Mouse (Mus musculus) gastrocnemius, postnatal 25 days (tissue): ENCODE data around the gene Spg7. TPM values are rescaled to one million over a fixed set of nuclear protein-coding genes. Genes with fewer than 3 reads are reported as not detected.
"Not testable (repeated sequence)": the region's sequence is repeated elsewhere in the genome, so short reads cannot be mapped to it uniquely, and the experiment has no call there.

Experiments used
- DNase-seq: peaks from one replicate; pipeline ENCODE4 v3.0.0; 2022
- total RNA-seq, 2 experiments: library from RNA; stranded (reverse); gene quantifications; 1 replicate in 1 of 2; 2 replicates in 1 of 2; pipeline ENCODE4 v1.2.3; 2021

Spg7 gene
- total RNA-seq, 2 experiments from 2014 or later, result 60.5 to 66.3 TPM

DNA sequence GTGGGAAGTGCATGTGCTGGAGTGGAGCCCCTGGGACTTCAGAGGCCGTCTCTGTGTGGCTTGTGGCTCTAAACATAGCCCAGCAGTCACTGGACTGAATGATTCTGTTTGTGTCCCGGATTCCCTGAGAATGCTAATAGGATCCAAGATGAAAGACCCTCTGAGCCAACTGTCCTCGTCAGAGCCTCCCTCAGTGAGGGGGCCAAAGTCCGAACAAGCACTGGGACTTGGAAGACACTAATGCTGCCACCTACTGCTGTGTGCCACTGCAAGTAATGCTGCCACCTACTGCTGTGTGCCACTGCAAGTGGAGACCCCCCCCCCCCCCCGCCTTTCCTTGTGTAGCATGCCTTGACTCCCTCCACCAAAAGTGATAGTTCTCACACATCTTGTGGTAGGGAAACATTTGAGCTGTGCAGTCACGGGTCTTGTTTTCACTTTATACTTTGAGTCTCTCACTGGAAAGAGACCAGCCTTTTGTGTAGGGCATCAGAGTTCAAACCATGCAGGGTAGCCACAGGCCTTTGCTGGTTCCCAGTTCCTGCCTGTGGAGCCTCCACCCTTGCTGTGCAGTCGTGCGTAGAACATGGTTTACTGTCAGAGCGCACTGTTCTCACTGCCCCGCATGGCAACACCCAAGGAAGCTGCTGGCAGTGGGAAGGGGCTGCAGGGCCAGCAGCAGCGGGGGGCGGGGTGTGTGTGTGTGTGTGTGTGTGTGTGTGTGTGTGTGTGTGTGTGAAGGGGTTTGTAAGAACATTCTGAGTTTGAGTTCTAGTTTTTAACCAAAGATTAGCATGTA lies 35.2 kb downstream of the Spg7 start:
- DNase-seq, result no peak

DNA sequence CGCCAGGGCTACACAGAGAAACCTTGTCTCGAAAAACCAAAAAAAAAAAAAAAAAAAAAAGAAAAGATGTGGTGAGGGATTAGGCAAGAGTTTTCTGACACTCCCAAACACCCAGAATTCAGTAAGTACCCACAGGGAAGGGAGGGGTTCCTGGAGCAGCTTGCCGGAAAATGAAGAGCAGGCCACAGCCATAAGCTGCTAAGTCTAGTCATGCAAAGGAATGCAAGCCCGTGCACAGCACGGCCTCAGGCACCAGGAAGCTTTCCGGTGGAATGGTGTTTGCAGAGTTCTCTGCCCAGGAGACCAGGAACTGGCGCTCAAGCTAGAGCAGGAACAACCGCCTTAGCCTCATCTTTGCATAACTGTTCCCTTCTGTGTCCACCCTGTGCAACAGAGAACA lies 37.5 kb downstream of the Spg7 start:
- DNase-seq, result no peak

DNA sequence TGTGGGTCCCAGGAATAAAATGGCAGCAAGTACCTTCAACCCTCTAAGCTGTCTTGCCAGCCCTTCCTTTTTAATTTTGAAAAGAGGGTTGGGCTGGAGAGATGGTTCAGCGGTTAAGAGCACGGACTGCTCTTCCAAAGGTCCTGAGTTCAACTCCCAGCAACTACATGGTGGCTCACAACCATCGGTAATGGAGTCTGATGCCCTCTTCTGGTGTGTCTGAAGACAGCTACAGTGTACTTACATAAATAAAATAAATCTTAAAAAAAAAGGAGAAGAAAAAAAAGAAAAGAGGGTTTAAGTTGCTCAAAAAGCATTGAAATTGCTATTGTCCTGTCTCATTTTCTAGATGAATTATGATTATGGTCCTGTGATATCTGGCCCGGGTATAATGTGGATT lies 38.5 kb downstream of the Spg7 start:
- DNase-seq, result no peak

DNA sequence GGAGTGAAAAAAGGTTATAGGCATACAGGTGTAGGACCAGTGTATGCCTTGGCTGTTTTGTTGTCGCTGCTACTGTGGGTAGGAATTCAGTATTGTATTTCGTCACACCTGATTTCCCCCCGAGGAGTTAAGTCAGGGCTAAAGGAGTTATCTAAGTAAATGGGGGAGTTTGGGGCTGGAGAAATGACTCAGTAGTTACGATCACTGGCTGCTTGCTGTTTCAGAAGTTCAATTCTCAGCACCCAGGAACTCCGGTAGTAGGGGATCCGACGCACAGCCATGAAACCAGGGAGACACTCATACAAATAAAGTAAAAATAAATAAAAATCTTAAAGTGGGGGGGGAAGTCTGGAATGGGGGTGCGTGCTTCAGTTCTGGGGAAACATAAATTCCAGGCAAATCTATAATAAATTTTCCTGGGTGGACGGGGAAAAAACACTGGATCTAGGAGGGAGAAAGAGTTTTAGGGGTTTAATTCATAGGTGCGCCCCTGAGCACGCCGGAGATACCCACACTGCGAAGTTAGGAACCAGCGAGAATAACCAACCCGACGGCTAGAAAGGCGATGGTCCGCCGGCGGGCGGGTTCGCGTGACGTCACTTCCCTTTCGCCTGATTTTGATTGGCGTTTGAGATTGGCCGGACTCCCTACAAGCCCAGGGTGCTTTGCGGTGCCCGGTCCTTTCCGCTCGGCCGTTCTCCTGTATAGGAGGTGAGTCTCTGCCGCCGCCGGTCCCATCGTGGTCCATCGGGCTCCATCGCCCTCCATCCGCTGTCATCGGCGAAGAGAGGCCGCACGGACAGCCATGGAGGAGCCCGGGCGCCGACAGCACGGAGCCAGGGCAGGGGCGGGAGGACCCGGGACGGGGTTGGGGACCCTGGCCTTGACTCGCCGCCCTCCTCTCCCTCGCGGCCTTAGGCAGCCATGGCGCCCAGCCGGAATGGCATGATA lies 39.3 kb downstream of the Spg7 start, which contains the start of gene Rpl13:
Gene Rpl13 (plus strand): TSS at position 616 of the 951 bp plus-strand sequence.
- DNase-seq, result peak; percentile 96

DNA sequence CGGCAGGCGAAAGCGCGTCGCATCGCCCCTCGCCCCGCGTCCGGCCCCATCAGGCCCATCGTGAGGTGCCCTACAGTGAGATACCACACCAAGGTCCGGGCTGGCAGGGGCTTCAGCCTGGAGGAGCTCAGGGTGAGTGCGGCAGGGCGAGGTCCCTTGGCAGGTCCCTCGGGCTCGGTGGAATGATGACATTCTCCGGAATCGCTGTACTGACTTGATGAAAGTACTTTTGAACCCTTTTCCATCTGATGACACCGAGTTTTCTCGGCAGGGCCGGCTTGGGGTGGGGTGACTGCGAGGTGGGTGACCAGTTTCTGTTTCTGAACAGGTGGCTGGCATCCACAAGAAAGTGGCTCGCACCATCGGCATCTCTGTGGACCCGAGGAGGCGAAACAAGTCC lies 40.1 kb downstream of the Spg7 start:
- DNase-seq, result not testable (repeated sequence)

DNA sequence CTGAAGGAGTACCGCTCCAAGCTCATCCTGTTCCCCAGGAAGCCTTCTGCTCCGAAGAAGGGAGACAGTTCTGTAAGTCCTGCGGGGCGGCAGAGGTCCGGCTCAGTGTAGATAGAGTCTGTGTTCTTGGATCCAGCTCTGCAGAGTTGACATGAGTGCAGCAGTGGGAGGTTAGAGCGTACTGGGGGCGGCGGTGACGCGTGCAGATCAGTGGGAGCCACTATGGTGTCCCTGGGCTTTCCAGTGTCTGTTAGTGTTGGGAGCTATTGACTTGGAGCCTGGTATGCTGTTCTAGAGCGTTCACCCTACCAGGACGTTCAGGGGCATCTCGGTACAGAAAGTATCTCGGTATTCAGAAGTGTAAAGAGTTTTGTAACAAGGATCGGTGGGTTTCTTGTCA lies 40.5 kb downstream of the Spg7 start:
- no peak for DNase-seq

DNA sequence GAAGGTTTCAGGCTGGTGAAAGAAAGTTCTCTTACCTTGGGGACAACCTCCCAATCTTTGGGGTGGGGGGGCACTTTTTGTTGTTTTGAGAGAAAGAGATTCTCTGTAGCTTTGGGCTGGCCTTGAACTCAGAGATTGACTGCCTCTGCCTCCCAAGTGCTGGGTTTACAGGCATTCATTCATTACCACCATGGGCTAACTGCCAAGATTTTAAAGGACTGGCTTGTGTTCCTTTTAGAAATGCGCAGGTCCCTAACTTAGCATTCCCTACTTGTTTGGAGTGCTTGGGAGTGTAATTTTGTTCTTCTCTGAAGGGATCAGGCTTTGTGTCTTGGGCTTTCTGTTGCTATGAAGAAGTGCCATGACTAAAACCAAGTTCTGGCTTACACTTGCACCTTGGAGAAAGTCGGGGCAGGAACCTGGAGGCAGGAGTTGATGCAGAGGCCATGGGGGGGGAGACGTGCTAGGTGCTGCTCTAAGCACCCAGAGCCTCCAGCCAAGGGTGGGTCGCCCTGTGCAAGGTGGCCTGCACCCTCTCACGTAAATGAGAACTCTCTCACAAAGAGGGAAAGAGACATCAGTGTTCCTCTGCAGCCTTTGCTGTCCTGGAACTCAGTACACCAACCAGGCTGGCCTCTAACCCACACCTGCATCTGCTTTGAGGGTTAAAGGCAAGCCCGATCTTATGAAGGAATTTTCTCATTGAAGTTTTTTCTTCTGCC lies 41.5 kb downstream of the Spg7 start:
- DNase-seq, result no peak

DNA sequence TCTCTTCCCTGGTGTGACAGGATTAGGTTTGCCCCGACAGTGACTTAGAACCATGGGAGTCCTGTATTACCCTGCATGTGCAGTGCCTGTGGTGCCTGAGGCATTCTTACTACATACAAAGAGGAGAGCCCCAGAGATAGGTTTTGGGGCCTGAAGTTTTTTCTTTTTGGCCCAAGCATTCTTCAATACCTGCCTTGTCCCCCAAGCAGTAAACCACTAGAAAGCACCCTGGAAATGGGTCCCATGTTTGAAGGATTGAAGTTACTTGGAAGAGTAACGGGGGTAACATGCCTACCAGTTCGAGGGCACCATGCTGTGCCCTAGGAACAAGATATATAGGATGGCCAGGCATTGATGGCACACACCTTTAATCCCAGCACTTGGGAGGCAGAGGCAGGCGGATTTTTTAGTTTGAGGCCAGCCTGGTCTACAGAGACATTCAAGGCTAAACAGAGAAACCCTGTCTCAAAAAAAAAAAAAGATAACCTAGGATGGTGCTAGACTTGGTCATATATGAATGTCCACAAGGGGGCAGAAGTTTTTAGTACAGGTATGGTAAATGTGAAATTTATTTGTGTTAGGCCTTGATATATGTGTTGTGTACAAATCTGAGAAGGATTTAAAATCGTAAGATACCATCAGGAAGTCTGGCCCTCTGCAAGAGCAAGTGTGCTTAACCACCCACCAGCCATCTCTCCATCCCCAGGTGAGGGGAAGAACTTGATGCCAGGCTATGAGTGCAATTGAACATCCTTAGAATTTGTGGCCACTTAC lies 43.0 kb downstream of the Spg7 start:
- DNase-seq, result no peak

DNA sequence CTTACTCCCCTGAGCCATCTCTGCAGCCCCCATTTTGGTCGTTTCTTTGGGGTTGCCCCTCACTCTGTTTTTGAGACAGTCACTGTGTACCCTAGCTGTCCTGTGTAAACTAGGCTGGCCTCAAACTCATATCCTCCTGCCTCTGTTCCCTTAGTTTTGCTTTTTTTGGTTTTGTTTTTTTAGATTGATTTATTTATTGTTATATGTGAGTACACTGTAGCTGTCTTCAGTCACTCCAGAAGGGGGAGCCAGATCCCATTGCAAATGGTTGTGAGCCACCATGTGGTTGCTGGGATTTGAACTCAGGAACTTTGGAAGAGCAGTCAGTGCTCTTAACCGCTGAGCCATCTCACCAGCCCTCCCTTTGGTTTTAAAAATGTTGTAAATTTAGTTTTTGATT lies 43.8 kb downstream of the Spg7 start:
- no peak for DNase-seq

DNA sequence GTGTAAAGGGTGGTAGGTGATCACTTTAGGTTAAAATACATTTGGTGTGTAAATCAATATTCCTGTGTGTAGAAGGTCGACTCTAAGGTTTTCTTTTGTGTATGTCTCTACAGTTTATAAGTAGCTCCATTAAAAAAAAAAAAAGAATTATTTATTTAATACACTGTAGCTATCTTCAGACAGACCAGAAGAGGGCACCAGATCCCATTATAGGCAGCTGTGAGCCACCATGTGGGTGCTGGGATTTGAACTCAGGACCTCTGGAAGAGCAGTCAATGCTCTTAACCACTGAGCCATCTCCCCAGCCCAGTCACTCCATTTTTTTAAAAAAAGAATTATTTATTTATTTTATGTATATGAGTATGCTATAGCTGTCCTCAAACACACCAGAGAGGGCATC lies 45.3 kb downstream of the Spg7 start:
- DNase-seq, result no peak

DNA sequence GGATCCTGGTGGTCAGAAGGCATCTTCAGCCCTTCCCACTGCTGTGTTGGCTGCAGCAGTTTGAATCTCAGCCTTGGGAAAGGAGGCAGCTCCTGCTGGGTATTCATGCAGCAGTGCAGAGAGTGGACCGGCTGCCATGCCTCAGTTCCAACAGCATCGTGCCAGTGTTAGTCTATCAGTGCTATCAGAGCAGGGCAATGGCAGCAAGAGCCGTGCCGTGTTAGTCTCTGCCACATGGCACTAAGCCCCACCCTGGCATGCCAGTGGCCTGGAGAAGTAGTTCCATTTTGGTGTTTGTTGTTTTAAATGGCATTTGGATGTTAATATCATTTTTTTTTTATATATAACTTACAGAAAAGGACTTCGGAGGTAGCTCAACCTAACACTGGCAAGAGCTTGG lies 46.2 kb downstream of the Spg7 start:
- no peak for DNase-seq

DNA sequence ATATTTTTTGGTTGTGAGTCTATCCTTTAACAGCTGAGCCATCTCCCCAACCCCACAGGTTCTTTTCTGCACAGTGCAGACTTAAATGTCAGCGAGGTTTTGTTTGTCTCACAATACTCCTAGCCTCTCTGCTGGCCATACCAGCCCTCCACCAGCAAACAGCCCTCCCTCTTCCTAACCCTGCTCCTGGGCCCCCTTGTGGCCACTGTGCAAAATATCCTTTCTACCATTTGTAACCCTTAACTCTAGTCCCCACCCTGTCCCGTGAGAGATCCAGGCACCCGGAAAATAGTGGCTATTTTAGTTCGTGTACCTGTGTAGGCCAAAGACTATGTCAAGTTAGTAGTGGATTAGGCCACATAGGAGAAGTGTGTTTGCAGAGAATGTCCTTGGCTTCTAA lies 47.9 kb downstream of the Spg7 start:
- DNase-seq, result no peak

DNA sequence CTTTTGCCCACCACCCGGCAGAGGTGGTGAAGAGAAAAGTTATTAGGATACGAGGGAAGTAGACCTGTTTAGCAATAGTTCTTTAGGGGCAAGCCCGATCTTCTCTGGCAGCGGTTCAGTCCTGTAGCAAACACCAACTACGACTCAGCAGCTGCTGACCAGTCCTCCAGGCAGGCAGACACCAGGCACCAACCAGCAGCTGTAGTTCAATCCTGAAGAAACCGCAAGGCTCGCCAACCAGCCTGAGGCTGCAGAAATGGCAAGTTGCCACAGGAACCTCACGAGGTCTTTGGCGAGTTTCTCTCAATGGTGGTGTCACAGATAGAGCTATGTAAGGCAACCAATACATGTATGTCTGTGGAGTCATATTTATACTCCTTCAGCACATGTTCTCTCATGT lies 50.1 kb downstream of the Spg7 start:
- DNase-seq, result no peak

DNA sequence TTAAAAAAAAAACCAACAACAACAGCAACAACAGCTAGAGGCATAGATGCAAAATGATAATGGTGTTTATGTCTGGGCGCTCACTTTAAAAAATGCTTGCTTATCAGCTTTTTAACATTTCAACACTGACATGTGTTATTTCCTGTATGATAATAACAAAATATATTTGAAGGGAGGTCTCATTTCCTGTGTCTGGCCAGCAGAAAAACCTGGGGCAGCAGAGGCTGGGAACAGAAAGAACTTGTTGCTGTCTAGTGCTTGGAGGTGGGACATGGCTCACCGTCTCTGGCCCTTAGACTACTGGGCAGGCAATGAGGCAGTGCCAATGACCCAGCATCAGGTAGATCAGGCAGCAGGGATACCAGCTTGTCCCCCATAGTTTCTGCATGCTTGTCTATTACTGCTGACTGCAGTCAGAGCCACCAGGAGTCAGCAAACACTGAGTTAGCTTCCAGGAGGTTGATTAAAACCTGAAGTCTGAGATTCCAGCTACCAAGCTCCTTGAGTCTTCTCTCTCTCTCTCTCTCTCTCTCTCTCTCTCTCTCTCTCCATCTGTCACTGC lies 51.2 kb downstream of the Spg7 start:
- no peak for DNase-seq

DNA sequence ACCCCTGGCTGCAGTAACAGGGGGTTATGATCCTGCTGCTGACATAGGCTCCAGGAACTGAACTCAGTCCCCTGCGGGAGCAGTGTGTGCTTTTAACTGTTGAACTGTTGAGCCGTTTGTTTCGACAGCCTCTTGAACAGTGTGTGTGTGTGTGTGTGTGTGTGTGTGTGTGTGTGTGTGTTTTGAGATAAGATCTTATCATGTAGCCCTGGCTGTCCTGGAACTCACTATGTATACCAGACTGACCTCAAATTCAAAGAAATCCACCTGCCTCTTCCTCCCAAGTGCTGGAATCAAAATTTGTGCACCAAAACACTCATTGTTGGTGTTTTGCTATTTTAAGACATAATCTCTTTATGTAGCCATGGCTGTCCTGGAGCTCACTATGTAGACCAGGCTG lies 51.9 kb downstream of the Spg7 start:
- no peak for DNase-seq

DNA sequence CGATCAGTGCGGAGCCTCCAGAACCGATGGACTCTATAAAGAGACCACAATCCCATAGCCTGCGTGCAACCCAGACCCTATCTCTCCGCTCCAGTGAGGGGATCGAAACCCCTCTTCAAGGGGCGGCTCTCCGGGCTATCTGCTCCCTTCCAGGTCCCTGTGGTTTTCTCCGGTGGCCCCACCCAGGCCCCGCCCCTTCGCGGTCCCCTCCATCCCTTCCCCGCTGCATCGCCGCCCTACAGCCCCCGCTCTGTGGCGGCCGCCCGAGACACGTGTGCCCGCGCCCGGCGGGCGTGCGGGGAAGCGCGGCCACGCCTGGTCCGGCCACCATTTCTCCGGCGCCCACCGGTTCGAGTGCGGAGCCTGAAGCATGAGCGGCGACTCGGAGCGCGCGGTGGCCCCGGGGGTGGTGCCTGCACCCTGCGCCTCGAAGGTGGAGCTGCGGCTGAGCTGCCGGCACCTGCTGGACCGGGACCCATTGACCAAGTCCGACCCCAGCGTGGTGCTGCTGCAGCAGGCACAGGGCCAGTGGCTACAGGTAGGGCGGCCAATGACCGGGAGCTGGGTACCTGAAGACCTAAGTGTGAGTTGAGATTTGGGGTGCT lies 54.5 kb downstream of the Spg7 start, which contains the start of gene Cpne7:
Gene Cpne7 (plus strand): TSS at position 248 of the 605 bp plus-strand sequence.
- no peak for DNase-seq

DNA sequence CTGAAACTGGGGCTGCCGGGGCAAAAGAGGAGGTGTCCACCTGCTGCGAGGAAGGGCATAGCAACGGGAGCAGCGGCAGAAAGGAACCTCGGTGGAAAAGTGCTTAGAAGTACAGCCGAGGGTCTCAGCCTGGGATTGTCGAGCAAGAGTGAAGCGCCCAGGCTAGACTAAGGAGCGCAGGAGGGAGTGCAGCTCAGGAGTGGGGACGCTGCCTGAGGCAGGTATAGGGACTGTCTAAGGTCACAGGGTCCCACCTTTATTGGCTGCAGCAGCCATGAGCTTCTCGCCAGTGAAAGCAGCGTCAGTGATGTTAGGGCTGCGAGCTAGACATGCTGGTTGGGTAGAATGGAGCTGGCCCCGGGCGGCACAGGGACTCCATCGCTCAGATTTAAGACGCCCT lies 55.0 kb downstream of the Spg7 start:
- no peak for DNase-seq

DNA sequence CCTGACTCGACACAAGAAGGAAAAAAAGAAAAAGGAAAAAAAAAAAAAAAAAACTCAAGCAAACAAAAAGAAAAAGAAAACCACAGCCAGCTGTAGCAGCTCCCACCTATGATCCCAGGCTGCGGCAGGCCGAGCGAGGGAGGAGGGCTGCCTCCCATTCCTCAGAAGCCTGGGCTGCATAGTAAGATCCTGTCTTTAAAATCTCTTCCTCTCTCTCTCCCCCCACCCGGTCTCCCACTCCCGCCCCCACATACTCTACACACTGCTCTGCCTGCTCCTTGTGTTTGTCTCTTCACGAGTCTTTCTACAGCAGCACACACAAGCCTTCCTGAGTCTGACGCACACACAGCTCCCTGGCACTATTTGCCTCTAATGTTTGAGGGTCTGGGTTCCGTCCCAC lies 59.3 kb downstream of the Spg7 start:
- no peak for DNase-seq

DNA sequence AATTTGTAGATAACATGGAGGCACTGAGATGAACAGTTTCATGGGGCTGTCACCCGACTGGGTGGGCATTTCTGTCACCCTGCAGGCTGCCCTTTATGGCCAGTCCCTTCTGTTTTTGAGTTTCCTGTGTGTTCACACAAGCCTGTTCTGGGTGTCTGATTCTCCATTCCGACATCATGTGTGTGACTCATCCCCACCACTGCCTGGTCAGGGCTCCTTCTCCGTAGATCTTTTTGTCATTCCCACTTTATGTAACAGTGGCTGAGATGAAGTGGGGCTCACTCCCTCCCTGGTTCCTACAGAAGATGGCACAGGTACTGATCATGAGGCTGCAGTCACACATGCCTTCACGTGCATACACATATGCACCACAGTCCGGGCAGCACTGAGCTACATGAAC lies 59.9 kb downstream of the Spg7 start:
- no peak for DNase-seq

DNA sequence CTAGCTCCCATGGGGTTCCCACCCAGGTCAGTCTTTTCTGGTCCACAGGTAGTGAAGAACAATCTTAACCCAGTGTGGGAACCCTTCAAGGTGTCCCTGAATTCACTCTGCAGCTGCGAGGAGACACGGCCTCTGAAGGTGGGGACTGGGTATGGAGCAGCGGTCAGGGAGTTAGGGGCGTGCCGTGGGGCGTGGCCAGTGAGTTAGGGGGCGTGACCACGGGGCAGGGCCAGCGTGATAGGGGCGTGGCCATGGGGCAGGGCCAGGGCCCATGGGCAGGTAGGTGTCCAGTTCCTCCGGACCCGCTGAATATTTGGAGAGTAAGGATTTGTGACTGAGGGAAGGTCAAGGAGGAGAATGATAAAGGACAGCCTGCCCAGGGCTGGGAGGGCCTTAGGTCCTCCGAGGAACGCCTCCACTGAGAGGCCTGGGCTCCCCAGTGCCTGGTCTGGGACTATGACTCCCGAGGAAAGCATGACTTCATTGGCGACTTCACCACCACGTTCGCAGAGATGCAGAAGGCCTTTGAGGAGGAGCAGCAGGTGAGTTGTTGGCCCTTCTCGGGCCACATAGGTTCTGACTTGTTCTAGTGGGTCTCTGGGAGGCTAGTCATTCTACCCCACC lies 63.6 kb downstream of the Spg7 start:
- peak; percentile 50 for DNase-seq
